Comparison of ENCODE assay signal across 9 mouse cellular contexts in the genomic region with DNA sequence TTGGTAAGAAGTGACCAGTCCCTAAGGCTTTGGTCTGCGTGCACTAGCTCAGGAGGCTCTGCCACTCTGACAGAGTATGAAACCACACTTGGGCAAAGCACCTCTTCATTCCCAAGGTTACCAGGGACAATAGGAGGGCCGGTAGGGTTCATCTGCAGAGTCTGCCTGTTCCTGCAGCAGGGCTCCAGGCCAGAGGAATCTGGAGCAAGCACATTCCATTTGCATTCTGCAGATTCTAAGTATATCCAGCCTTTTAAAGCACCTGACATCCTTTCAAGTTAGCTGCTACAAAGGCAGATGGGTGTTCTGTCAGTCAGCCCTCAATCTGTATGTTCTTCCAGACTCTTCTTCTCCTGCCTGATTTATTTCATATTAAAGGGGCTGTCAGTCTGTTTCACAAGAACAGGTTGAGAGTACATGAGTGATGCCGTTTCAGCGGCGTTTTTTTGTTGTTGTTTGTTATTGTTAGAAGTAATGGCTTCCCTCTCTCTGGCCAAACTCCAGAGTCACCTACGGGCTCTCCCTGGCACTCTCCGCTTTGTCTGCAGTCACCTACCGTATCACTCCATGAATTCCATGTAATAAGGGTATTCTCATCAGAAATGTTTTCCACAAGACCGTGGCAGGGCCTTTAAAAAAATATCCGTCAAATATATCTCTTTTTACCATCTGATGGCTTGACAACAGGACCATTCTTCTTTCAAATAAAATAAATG.
DNase-seq lines count a peak whose midpoint lies in the region; ATAC-seq lines count a peak whose summit lies in the region.
"Had no signal": no experiment of that assay in that cellular context is flagged by ENCODE, and none has a peak within 500 bp of the region (broad histone marks: within the 10 kb centered on the region; RNA-seq: fewer than 3 reads in every experiment).

No protein-coding gene starts in this region.

- 71% methylated on average over 10 of the region's 10 CpGs for WGBS in forebrain, embryonic 15.5 days
- 77% methylated on average over 10 of the region's 10 CpGs for WGBS in forebrain, embryonic 13.5 days

- no peaks in the 10 kb centered on the region for H3K27me3 ChIP-seq in forebrain, embryonic 15.5 days
- no peaks in the 10 kb centered on the region for H3K27me3 ChIP-seq in forebrain, embryonic 13.5 days
- H3K27me3 ChIP-seq: midbrain, embryonic 13.5 days had no signal

- H3K9me3 ChIP-seq in forebrain, embryonic 15.5 days: no peaks in the 10 kb centered on the region
- no peaks in the 10 kb centered on the region for H3K9me3 ChIP-seq in forebrain, embryonic 13.5 days (replicated peaks)
- H3K9me3 ChIP-seq: midbrain, embryonic 13.5 days had no signal

- no peak overlapping the region for H3K9ac ChIP-seq in forebrain, embryonic 15.5 days (replicated peaks)
- no peak overlapping the region for H3K9ac ChIP-seq in forebrain, embryonic 13.5 days
- H3K9ac ChIP-seq: midbrain, embryonic 13.5 days had no signal

- no peak overlapping the region for H3K4me2 ChIP-seq in forebrain, embryonic 15.5 days (replicated peaks)
- no peak overlapping the region for H3K4me2 ChIP-seq in forebrain, embryonic 13.5 days
- H3K4me2 ChIP-seq: midbrain, embryonic 13.5 days had no signal

- no peak for ATAC-seq in forebrain, embryonic 15.5 days (replicated peaks)
- no peak; the same call in 1 of the 2 replicates for ATAC-seq in forebrain, embryonic 13.5 days
- ATAC-seq: midbrain, embryonic 13.5 days had no signal

- H3K4me1 ChIP-seq in forebrain, embryonic 15.5 days: no peaks in the 10 kb centered on the region; the same call in 1 of the 2 replicates
- H3K4me1 ChIP-seq in forebrain, embryonic 13.5 days: no peaks in the 10 kb centered on the region

- DNase-seq in layer of hippocampus, adult 18-20 months (ENCODE audit: low spot score in 2 of 2): peak; percentile 15 to 55
- DNase-seq in layer of hippocampus, postnatal 36 days: no peak
- peak; percentile 55 for DNase-seq in Muller cell, postnatal 12 days (ENCODE audit: inconsistent ontology term)
- peak; percentile 30 for DNase-seq in heart, postnatal 4 days
- no peak for DNase-seq in adrenal gland, postnatal 14 days
- no peak for DNase-seq in spleen, adult 12 weeks (ENCODE audit: low spot score)

- no peak overlapping the region for H3K4me3 ChIP-seq in forebrain, embryonic 15.5 days
- no peak overlapping the region for H3K4me3 ChIP-seq in forebrain, embryonic 13.5 days
- H3K4me3 ChIP-seq: midbrain, embryonic 13.5 days had no signal

- H3K27ac ChIP-seq in forebrain, embryonic 15.5 days (replicated peaks): peak overlapping the region; percentile 56
- no peak overlapping the region for H3K27ac ChIP-seq in forebrain, embryonic 13.5 days
- H3K27ac ChIP-seq: midbrain, embryonic 13.5 days had no signal

- H3K36me3 ChIP-seq in forebrain, embryonic 15.5 days: no peaks in the 10 kb centered on the region
- H3K36me3 ChIP-seq in forebrain, embryonic 13.5 days (ENCODE audit: poor library complexity, severe bottlenecking): no peaks in the 10 kb centered on the region
- H3K36me3 ChIP-seq: midbrain, embryonic 13.5 days had no signal

Comparison
In these comparisons a context has a peak if more than half of its experiments do, and no peak if none do; other contexts are left out.
1. DNase-seq: peak in layer of hippocampus, adult 18-20 months (2 of 2), Muller cell, postnatal 12 days (single experiment) and heart, postnatal 4 days (single experiment); none in layer of hippocampus, postnatal 36 days (0 of 2), adrenal gland, postnatal 14 days (single experiment) and spleen, adult 12 weeks (single experiment).